Mouse (Mus musculus) liver, postnatal 0 days (tissue): ENCODE results near the gene Fam118a.

Experiments used
- CTCF ChIP-seq: sonication (generic); IDR thresholded peaks from 2 replicates; pipeline ENCODE4 v1.5.1; 2016; ENCODE audit warnings: antibody characterized with exemption, low read depth
- EP300 ChIP-seq: IDR thresholded peaks from 2 replicates; pipeline ENCODE4 v1.6.1; 2016; ENCODE audit warnings: antibody characterized with exemption, low read depth, mild to moderate bottlenecking

DNA sequence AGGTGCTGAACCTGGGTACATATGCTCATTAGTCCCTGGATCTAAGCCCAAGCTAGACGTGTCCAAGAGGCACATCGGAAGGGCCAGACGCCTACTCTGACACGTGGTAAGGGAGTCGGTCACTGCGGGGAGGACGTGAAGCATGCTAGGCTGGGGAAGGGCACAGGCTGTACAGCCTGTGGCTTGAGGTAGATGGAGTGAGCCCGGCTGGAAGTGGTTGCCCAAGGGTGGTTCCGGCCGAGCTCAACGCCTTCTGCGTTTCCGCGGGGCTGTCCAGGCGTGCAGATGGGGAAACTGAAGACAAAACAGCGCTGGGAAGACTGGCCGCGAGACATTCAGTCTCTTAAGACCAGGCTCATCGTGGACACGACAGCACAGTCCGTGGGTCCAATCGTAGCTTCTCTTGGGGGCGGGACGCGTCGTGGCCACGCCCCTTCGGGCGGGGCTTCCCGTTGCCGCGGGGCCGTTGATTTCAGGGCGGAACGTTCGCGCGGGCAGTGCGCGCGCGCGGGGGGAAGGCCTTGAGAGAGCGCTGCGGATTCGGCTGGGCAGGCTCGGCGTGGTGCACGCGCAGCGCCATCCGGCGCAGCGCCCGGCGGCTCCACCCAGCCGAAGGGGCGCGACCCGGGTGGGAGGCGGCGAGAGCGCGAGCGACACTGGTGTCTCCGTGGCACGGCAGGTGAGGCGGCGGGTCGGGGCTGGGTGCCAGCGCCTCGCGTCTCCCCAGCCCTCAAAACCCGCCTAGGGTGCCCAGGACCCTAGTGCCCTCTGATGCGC lies 8.0 kb downstream of the Fam118a start:
- TF ChIP-seq CTCF (no peak), EP300 (no peak)
